ENCODE assay signal across 17 mouse cellular contexts in the genomic region with DNA sequence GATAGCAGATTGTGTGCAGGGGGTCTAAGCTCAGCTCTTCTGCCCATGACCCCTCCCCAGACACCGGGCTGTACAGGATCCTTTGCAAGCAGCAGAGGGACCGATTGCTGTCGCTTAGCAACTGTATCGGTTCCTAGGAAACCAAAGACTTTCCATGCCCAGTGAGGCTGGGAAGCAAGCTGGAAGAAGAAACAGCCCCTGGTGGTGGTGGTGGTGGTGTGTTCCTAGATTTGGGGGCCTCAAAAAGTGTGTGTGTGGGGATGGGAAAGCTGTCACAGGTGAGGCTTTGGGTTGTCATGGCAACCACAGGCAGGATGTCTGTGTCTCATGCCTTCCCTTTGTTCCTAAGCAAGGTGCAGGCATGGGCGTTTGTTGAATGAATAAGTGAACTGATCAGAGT. TPM values are rescaled to one million over a fixed set of nuclear protein-coding genes. Genes with fewer than 3 reads are reported as not detected.
DNase-seq lines count a peak whose midpoint lies in the region; ATAC-seq and TF ChIP-seq lines count a peak whose summit lies in the region.
"Had no signal": no experiment of that assay in that cellular context is flagged by ENCODE, and none has a peak within 500 bp of the region (broad histone marks: within the 10 kb centered on the region; RNA-seq: fewer than 3 reads in every experiment).

No protein-coding gene starts in this region.

- H3K27me3 ChIP-seq in hindbrain, embryonic 14.5 days (ENCODE audit: control insufficient read depth, insufficient read depth, low read length): no peaks in the 10 kb centered on the region
- no peaks in the 10 kb centered on the region for H3K27me3 ChIP-seq in hindbrain, embryonic 11.5 days (ENCODE audit: control insufficient read depth, insufficient read depth, low read length)
- 0 out of 2 replicates have a peak, but pooled peaks cover 6% of the 10 kb centered on the region for H3K27me3 ChIP-seq in neural tube, embryonic 15.5 days (replicated peaks)
- H3K27me3 ChIP-seq: CH12.LX had no signal

- WGBS in hindbrain, embryonic 14.5 days: 23% methylated on average over 5 of the region's 5 CpGs
- WGBS in hindbrain, embryonic 11.5 days: 48% methylated on average over 5 of the region's 5 CpGs
- WGBS in neural tube, embryonic 15.5 days: 31% methylated on average over 5 of the region's 5 CpGs

- no peak for TF ChIP-seq CTCF in cortical plate, adult 2 months (IDR thresholded peaks at IDR 0.05; ENCODE audit: extremely low read depth, insufficient read depth, low read length)

- DNase-seq in hindbrain, embryonic 14.5 days (ENCODE audit: low spot score): peak; percentile 42
- no peak for DNase-seq in hindbrain, embryonic 11.5 days (ENCODE audit: low spot score)
- peak; percentile 81 to 87 for DNase-seq in right cerebral cortex, postnatal 10 days (ENCODE audit: low spot score in 2 of 2)
- no peak for DNase-seq in right cerebral cortex, postnatal 36 days (ENCODE audit: low spot score in 2 of 2)
- no peak for DNase-seq in urinary bladder, postnatal 25 days (ENCODE audit: low spot score)
- DNase-seq in ovary, postnatal 36 days (ENCODE audit: low spot score): no peak
- DNase-seq: adrenal gland, postnatal 36 days; cerebellum, adult 8-10 months; heart, adult 11 months; kidney, adult 11 months; lung, postnatal 10 days had no signal

- no peak overlapping the region for H3K4me2 ChIP-seq in hindbrain, embryonic 14.5 days (replicated peaks)
- no peak overlapping the region for H3K4me2 ChIP-seq in hindbrain, embryonic 11.5 days (replicated peaks; ENCODE audit: low read depth, low read length)
- no peak overlapping the region for H3K4me2 ChIP-seq in neural tube, embryonic 15.5 days

- H3K4me1 ChIP-seq in hindbrain, embryonic 14.5 days (replicated peaks; ENCODE audit: control insufficient read depth, insufficient read depth, low read length): 0 out of 2 replicates have a peak, but pooled peaks cover 3% of the 10 kb centered on the region
- no peaks in the 10 kb centered on the region for H3K4me1 ChIP-seq in hindbrain, embryonic 11.5 days (replicated peaks; ENCODE audit: control insufficient read depth, insufficient read depth, low read length)
- H3K4me1 ChIP-seq in cortical plate, adult 2 months (ENCODE audit: control insufficient read depth, insufficient read depth, low read length): peaks cover 8% of the 10 kb centered on the region
- peaks cover 6% of the 10 kb centered on the region for H3K4me1 ChIP-seq in neural tube, embryonic 15.5 days

- H3K9ac ChIP-seq in hindbrain, embryonic 14.5 days: 0 out of 2 replicates have a peak overlapping the region, but pooled peaks have one; percentile 24
- H3K9ac ChIP-seq in hindbrain, embryonic 11.5 days (ENCODE audit: low read depth, low read length): no peak overlapping the region
- no peak overlapping the region for H3K9ac ChIP-seq in neural tube, embryonic 15.5 days (replicated peaks)

- no peak overlapping the region for H3K4me3 ChIP-seq in hindbrain, embryonic 14.5 days (replicated peaks; ENCODE audit: low read length)
- no peak overlapping the region for H3K4me3 ChIP-seq in hindbrain, embryonic 11.5 days (ENCODE audit: low read depth, low read length)
- no peak overlapping the region for H3K4me3 ChIP-seq in cortical plate, adult 2 months (ENCODE audit: insufficient read depth, low read length)
- no peak overlapping the region for H3K4me3 ChIP-seq in neural tube, embryonic 15.5 days (replicated peaks)

- no peaks in the 10 kb centered on the region for H3K9me3 ChIP-seq in hindbrain, embryonic 14.5 days (ENCODE audit: control insufficient read depth, low read length)
- no peaks in the 10 kb centered on the region for H3K9me3 ChIP-seq in hindbrain, embryonic 11.5 days (ENCODE audit: control insufficient read depth, low read length)
- H3K9me3 ChIP-seq in neural tube, embryonic 15.5 days (replicated peaks): no peaks in the 10 kb centered on the region

- H3K36me3 ChIP-seq in hindbrain, embryonic 14.5 days (replicated peaks; ENCODE audit: control insufficient read depth, insufficient read depth): no peaks in the 10 kb centered on the region
- no peaks in the 10 kb centered on the region for H3K36me3 ChIP-seq in hindbrain, embryonic 11.5 days (ENCODE audit: control insufficient read depth, insufficient read depth, low read length)
- H3K36me3 ChIP-seq in neural tube, embryonic 15.5 days: no peaks in the 10 kb centered on the region

- H3K27ac ChIP-seq in hindbrain, embryonic 14.5 days: peak overlapping the region; percentile 70
- H3K27ac ChIP-seq in hindbrain, embryonic 11.5 days (ENCODE audit: low read depth, low read length): no peak overlapping the region
- H3K27ac ChIP-seq in cortical plate, adult 2 months (ENCODE audit: insufficient read depth, low read length): peak overlapping the region; percentile 63
- peak overlapping the region; percentile 58 for H3K27ac ChIP-seq in neural tube, embryonic 15.5 days (replicated peaks)

- no peak for TF ChIP-seq POLR2A in cortical plate, adult 2 months (IDR thresholded peaks at IDR 0.05; ENCODE audit: extremely low read depth, insufficient read depth, low read length)

- peak; percentile 69 for ATAC-seq in hindbrain, embryonic 14.5 days (ENCODE audit: low FRiP score)
- no peak for ATAC-seq in hindbrain, embryonic 11.5 days (ENCODE audit: low FRiP score)
- peak; percentile 53; the same call in 1 of the 2 replicates for ATAC-seq in neural tube, embryonic 15.5 days (ENCODE audit: low FRiP score)

RNA-seq across cellular contexts. Expression of gene Rasal1, which starts 12.2 kb away (rescaled TPM):
- 0.31 and 0.74 TPM in 2 replicates for polyA plus RNA-seq in hindbrain, embryonic 14.5 days (2014; fragmentation: Nextera tagmentation; extraction: Ambion mirVana)
- polyA plus RNA-seq in hindbrain, embryonic 11.5 days (2014; fragmentation: Nextera tagmentation; extraction: Ambion mirVana): not detected in 2 replicates
- polyA plus RNA-seq in cortical plate, adult 2 months (2012; rRNA removed): 88.7 and 99.4 TPM in 2 replicates
- polyA plus RNA-seq in neural tube, embryonic 15.5 days (2015; fragmentation: Nextera tagmentation; extraction: Ambion mirVana): 0.24 and 0.93 TPM in 2 replicates
- polyA plus RNA-seq: heart, postnatal 0 days had no signal

RNA-seq across cellular contexts. Expression of gene Cfap73, which starts 26.8 kb away (rescaled TPM):
- polyA plus RNA-seq in hindbrain, embryonic 14.5 days (2014; fragmentation: Nextera tagmentation; extraction: Ambion mirVana): 0.53 and 1.1 TPM in 2 replicates
- polyA plus RNA-seq in hindbrain, embryonic 11.5 days (2014; fragmentation: Nextera tagmentation; extraction: Ambion mirVana): 0.54 and 0.82 TPM in 2 replicates
- polyA plus RNA-seq in cortical plate, adult 2 months (2012; rRNA removed): 0.10 and 0.19 TPM in 2 replicates
- 0.33 and 0.80 TPM in 2 replicates for polyA plus RNA-seq in neural tube, embryonic 15.5 days (2015; fragmentation: Nextera tagmentation; extraction: Ambion mirVana)
- polyA plus RNA-seq: heart, postnatal 0 days; large intestine, adult 2 months; liver, adult 2 months had no signal

RNA-seq across cellular contexts. Expression of gene Ddx54, which starts 48.3 kb away (rescaled TPM):
- polyA plus RNA-seq in hindbrain, embryonic 14.5 days (2014; fragmentation: Nextera tagmentation; extraction: Ambion mirVana): 27.8 and 29.8 TPM in 2 replicates
- 25.9 and 32.4 TPM in 2 replicates for polyA plus RNA-seq in hindbrain, embryonic 11.5 days (2014; fragmentation: Nextera tagmentation; extraction: Ambion mirVana)
- polyA plus RNA-seq in cortical plate, adult 2 months (2012; rRNA removed): 30.3 and 31.0 TPM in 2 replicates
- 35.7 and 42.0 TPM in 2 replicates for polyA plus RNA-seq in neural tube, embryonic 15.5 days (2015; fragmentation: Nextera tagmentation; extraction: Ambion mirVana)

RNA-seq across cellular contexts. Expression of gene Rita1, which starts 48.4 kb away (rescaled TPM):
- 20.1 and 20.6 TPM in 2 replicates for polyA plus RNA-seq in hindbrain, embryonic 14.5 days (2014; fragmentation: Nextera tagmentation; extraction: Ambion mirVana)
- polyA plus RNA-seq in hindbrain, embryonic 11.5 days (2014; fragmentation: Nextera tagmentation; extraction: Ambion mirVana): 9.3 and 10.5 TPM in 2 replicates
- polyA plus RNA-seq in cortical plate, adult 2 months (2012; rRNA removed): 39.6 and 40.8 TPM in 2 replicates
- polyA plus RNA-seq in neural tube, embryonic 15.5 days (2015; fragmentation: Nextera tagmentation; extraction: Ambion mirVana): 29.4 and 34.0 TPM in 2 replicates

RNA-seq across cellular contexts. Expression of gene Dtx1, which starts 50.9 kb away (rescaled TPM):
- polyA plus RNA-seq in hindbrain, embryonic 14.5 days (2014; fragmentation: Nextera tagmentation; extraction: Ambion mirVana): 53.9 and 64.1 TPM in 2 replicates
- 4.6 and 5.0 TPM in 2 replicates for polyA plus RNA-seq in hindbrain, embryonic 11.5 days (2014; fragmentation: Nextera tagmentation; extraction: Ambion mirVana)
- 89.7 and 91.8 TPM in 2 replicates for polyA plus RNA-seq in cortical plate, adult 2 months (2012; rRNA removed)
- 59.9 and 61.1 TPM in 2 replicates for polyA plus RNA-seq in neural tube, embryonic 15.5 days (2015; fragmentation: Nextera tagmentation; extraction: Ambion mirVana)

Comparison
In these comparisons a context has a peak if more than half of its experiments do, and no peak if none do; other contexts are left out.
1. DNase-seq: peak in hindbrain, embryonic 14.5 days (single experiment) and right cerebral cortex, postnatal 10 days (2 of 2); none in hindbrain, embryonic 11.5 days (single experiment), right cerebral cortex, postnatal 36 days (0 of 2), urinary bladder, postnatal 25 days (single experiment) and ovary, postnatal 36 days (single experiment).
2. RNA of gene Rasal1, which starts 12.2 kb away (polyA plus RNA-seq): 88.7 to 99.4 TPM in cortical plate, adult 2 months; 0.31 to 0.74 TPM in hindbrain, embryonic 14.5 days, 0.24 to 0.93 TPM in neural tube, embryonic 15.5 days and not detected in hindbrain, embryonic 11.5 days; every median in the first group is over 10 times any median in the second.